Mouse (Mus musculus) G1E (cell line): ENCODE measurements around the gene Vps13d.

Experiments
- CTCF ChIP-seq: IDR thresholded peaks from 2 replicates; pipeline ENCODE4 v1.5.1; 2012; ENCODE audit warnings: low read depth, low read length, inconsistent platforms, mixed read lengths
- GATA2 ChIP-seq: IDR thresholded peaks from 2 replicates; pipeline ENCODE4 v1.6.1; 2012; ENCODE audit warnings: low read depth, low read length, inconsistent platforms, borderline replicate concordance

DNA sequence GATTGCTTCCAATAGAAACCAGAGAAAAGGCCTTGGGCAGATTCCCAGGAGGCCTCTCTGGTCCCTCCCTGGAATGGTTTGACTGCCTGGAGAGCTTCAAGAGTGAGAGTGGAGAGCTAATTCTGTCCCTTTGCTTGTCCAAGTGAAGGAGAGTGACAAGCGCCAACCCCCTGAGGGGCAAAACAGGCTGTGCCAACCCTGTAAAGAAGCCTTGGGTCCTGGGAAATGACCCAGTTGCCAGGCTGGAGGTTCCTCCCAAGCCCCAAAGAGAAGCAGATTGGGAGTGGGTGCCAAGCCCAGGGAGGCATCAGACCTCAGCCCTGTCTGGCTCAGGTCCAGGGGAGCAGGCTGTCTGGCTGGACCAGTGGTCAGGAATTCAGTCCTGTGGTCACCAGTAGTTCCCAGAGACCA is 265.0 kb downstream of the Vps13d start:
- TF ChIP-seq CTCF, result no peak
- TF ChIP-seq GATA2, result no peak
